Mouse (Mus musculus): ENCODE results near the gene Gm15319.
"Not testable (repeated sequence)": the region's sequence is repeated elsewhere in the genome, so short reads cannot be mapped to it uniquely, and the experiment has no call there.

- not testable (repeated sequence) for TF ChIP-seq CTCF, EP300 (IDR thresholded peaks at IDR 0.05; ENCODE audit: low read depth)
Measured at GRCm38 (mm10) chr8:20381637-20382036, 18.6 kb upstream of the Gm15319 start.

Measured in heart, postnatal 0 days (tissue).